Comparison of ENCODE assay signal across 16 mouse cellular contexts in the genomic region with DNA sequence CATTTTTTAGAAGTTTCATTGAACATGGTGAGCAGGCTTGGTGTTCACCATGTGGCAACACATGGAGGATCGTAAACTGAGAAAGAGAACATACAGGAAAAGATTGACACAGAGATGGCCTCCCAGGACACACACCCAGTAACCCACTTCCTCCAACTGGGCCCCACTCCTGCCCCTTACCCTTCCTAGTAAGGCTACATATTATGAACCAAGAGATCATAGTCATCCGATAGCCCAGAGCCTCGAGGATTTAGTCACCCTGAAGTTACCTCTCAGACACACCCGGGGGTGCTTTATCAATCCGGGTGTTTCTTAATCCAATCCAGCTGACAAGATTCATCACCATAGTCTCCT. TPM values are rescaled to one million over a fixed set of nuclear protein-coding genes. Genes with fewer than 3 reads are reported as not detected.
DNase-seq lines count a peak whose midpoint lies in the region; ATAC-seq lines count a peak whose summit lies in the region.
"Had no signal": no experiment of that assay in that cellular context is flagged by ENCODE, and none has a peak within 500 bp of the region (broad histone marks: within the 10 kb centered on the region; RNA-seq: fewer than 3 reads in every experiment).

No protein-coding gene starts in this region.

- peak; percentile 59 for DNase-seq in heart, adult 11 months
- DNase-seq in heart, adult 18-20 months, result no peak
- DNase-seq in thymus, postnatal 4 days, result peak; percentile 44
- no peak for DNase-seq in thymus, postnatal 14 days
- no peak for DNase-seq in spleen, postnatal 14 days (ENCODE audit: low spot score in 2 of 2)
- DNase-seq in embryo, embryonic 11 days, result no peak
- no peak for DNase-seq in neural tube, embryonic 10.5 days (ENCODE audit: extremely low spot score, low spot score)
- DNase-seq: adrenal gland, postnatal 25 days; cerebellum, adult 11-12 months; cerebellum, postnatal 36 days; kidney, adult 2 months; kidney, postnatal 25 days; left cerebral cortex, postnatal 4 days; right cerebral cortex, adult 18-20 months had no signal

- ATAC-seq in megakaryocyte progenitor cell, adult 5-6 weeks (replicated peaks; ENCODE audit: poor library complexity), result peak; percentile 32
- ATAC-seq: Patski had no signal

RNA-seq across cellular contexts. Expression of gene Lbr, which starts 23.0 kb away (rescaled TPM):
- 10 to 100 TPM; 21.1 to 21.7 TPM for total RNA-seq in heart, adult 18-20 months (2021)
- 243 and 247 TPM in 2 replicates for total RNA-seq in megakaryocyte progenitor cell, adult 5-6 weeks (2015)
- 206 and 228 TPM in 2 replicates for total RNA-seq in megakaryocyte progenitor cell, adult 5-6 weeks (2017)

Comparison
In these comparisons a context has a peak if more than half of its experiments do, and no peak if none do; other contexts are left out.
1. DNase-seq: peak in heart, adult 11 months (single experiment) and thymus, postnatal 4 days (single experiment); none in heart, adult 18-20 months (0 of 2), thymus, postnatal 14 days (single experiment), spleen, postnatal 14 days (0 of 2), embryo, embryonic 11 days (single experiment) and neural tube, embryonic 10.5 days (single experiment).
2. RNA of gene Lbr, which starts 23.0 kb away (total RNA-seq): 206 to 247 TPM in megakaryocyte progenitor cell, adult 5-6 weeks; 21.1 to 21.7 TPM in heart, adult 18-20 months; every median in the first group is over 4 times any median in the second.